Mouse (Mus musculus) C2C12 (cell line): Measurements from ENCODE around the gene Ifngr1.

Experiments
- CTCF ChIP-seq: IDR thresholded peaks from one replicate; pipeline ENCODE4 v1.5.1; 2011; ENCODE audit not compliant: control insufficient read depth, insufficient read depth, insufficient read length
- FOSL1 ChIP-seq: IDR thresholded peaks from one replicate; pipeline ENCODE4 v1.8.0; 2011; ENCODE audit warnings: mild to moderate bottlenecking, low read length; ENCODE audit not compliant: poor library complexity, insufficient read depth, severe bottlenecking

- TF ChIP-seq FOSL1 (no peak), CTCF (no peak)
Observed at GRCm38 (mm10) chr10:19580660-19581059, 11.1 kb upstream of the Ifngr1 start.
